Mouse (Mus musculus) ovary, postnatal 10 days (tissue): Measurements from ENCODE around the gene Adamts2.

Experiments
- DNase-seq: peaks from one replicate; pipeline ENCODE4 v3.0.0; 2022; ENCODE audit warnings: low spot score

Gene Adamts2

GRCm38 (mm10) chr11:50623806-50624205, 21.9 kb downstream of the Adamts2 start:
- no peak for DNase-seq

DNA sequence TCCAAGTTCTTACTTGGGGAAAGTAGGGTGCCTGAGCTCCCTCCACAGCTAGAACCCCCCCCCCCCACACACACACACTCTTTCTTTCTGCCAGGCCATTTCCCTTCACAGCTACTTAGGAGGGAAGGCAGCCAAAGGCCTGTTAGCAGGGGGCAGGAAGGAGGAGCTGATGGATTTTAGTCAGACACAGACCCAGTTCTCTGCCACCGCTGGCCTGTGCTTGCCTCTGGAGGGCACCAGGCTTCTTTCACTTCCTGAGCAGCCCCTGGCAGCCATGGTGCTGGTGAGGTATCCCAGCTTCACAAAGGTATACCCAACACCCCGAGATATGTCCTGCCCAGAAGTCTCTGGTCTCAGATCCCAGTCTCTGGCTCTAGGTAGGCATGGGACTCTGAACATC, 22.4 kb downstream of the Adamts2 start:
- DNase-seq: no peak

DNA sequence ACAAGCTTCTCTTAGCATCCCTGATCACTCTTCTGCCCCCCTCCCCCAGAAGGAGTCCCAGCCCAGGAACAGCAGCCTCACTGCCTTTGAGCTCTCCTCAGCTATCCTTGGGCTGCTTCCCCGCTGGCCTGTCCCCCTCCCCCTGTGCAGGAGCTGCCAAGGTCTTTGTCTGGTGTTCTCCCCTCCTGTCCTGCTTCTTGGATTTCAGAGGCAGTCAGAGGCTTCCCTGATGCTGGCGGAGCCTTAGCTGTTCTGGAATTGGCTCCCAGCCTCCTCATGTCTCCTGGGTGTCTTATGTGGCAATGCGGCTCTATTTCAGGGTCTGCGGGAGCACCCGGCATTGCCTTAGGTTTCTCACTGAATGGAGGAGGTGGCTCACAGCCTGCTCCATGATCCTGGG, 22.8 kb downstream of the Adamts2 start:
- DNase-seq: no peak

GRCm38 (mm10) chr11:50628915-50629314, 27.0 kb downstream of the Adamts2 start:
- no peak for DNase-seq

DNA sequence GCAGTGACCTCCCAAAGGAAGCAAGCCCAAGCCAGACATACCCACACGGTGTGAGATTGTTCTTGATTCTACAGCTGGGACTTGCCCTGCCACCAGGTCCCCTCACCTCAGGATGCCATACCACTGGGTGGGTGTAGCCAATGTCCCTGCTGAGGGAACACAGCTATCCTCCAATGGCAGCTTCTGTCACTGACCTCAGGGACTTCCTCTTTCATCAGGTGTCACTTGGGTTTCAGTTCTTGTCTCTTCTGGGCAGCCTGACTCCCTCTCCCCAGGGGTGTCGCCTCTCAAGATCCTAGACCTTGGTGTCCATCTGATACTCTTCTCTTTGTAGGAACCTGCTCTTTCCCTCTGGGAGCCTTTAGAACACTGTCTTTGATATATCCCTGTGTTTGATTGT, 28.6 kb downstream of the Adamts2 start:
- no peak for DNase-seq

- peak; percentile 21 for DNase-seq
Observed at GRCm38 (mm10) chr11:50632270-50632669, 30.4 kb downstream of the Adamts2 start.

- no peak for DNase-seq
Observed at GRCm38 (mm10) chr11:50635051-50635590, 33.2 kb downstream of the Adamts2 start.

GRCm38 (mm10) chr11:50637026-50637425, 35.1 kb downstream of the Adamts2 start:
- no peak for DNase-seq

- DNase-seq: no peak
Observed at GRCm38 (mm10) chr11:50638197-50638867, 36.4 kb downstream of the Adamts2 start.

DNA sequence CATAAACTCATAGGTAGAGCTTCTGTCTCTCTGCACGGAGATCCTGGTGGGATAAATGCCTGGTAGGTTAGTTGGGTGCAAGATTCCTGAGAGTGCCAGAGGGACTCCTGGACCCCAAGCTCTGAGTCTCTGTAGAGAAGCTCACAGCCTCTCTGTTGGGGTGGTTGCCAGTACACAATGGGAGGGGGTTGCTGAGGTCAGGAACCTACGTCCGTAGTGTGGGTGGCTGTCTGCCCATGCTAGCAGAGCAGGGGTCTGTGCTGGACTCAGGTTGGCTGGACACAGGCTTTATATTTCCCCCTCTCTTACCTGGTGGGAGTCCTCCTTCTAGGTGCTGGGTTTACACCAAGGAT, 37.0 kb downstream of the Adamts2 start:
- no peak for DNase-seq

DNA sequence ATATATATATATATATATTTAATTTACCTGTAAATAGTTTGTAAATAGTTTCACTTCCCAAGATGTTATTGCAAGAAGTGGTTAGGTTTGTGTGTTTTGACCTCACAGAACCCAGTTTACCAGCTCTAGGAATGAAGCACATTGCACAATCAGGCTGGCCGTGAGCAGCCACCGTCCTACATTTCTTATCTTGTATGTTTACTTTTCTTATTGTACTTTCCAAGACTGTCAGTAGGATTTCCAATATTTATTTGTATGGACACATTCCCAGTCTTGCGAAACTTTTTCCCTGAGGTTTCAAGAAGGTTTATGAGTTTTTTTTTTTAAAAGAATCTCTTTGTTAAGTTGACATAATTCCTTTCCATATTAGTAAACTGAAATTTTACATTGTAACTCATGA, 40.7 kb downstream of the Adamts2 start:
- DNase-seq: no peak

DNA sequence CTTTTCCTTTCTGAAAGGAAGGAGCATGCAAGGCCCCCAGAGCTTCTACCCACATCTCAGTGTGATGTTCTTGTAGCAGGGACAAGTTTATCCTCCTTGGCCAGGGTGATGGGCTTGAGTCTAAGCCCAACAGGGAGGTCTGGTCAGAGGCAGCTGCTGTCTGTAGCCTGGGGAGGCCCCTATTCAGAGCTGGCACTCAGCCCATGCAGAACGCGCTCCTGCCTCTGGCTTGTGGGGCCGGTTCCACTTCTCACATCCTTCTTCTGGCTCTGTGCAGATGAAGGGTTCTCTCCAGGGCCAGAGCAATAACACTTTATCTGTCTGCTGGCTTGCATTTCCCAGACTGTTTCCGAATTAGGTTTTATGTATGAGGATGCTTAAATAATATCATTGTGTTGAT, 44.3 kb downstream of the Adamts2 start:
- DNase-seq: peak; percentile 35

DNA sequence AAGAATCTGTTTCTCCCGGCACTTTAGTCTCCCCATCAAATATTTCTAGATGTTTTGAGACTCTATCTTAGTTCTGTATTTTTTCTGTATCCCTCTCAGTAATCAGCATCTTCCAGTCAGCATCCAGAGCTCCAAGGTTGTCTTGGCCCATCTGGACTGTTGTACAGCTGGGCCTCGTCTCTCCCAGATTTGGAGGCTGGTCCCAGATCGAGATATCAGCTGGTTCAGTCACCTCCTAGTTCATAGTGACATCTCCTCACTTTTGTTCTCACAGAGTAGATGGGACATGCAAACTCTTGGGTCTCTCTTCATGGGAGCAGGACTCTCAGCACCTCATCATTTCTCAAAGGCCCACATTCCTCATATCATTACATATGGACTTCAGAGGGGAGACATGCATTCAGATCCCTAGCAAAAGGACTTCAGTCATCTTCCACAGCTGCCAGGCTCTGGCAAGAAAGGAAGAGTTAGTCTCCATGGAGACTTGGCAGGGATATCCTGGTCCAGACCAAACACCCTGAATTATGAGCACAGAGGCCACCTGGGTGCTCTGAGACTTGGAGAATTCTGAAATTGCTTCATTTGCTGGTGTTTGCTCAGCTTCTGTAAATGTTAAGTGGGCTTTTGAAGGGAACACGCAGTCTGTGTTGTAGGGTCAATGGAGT, 46.4 kb downstream of the Adamts2 start:
- no peak for DNase-seq

GRCm38 (mm10) chr11:50650037-50650436, 48.2 kb downstream of the Adamts2 start:
- DNase-seq: no peak

GRCm38 (mm10) chr11:50653746-50654431, 52.0 kb downstream of the Adamts2 start:
- no peak for DNase-seq

DNA sequence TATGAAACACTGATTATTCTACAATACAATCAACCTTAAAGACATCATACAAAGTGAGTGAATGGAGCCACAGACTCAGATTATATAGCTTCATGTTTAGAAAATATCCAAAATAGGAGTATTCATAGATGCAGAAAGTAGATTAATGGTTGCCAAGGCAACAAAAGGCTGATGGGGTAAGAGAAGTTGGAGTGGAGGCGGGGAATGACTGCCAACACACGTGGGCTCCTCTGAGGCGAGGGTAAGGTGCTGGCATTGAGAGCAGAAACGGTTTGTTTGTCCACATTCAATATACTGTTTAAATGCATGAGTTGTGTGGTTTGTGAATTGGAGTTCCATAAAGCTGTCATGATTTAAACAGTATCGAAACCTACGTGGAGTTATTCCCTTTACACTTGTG, 56.9 kb downstream of the Adamts2 start:
- DNase-seq: no peak

GRCm38 (mm10) chr11:50662176-50662575, 60.3 kb downstream of the Adamts2 start:
- no peak for DNase-seq

DNA sequence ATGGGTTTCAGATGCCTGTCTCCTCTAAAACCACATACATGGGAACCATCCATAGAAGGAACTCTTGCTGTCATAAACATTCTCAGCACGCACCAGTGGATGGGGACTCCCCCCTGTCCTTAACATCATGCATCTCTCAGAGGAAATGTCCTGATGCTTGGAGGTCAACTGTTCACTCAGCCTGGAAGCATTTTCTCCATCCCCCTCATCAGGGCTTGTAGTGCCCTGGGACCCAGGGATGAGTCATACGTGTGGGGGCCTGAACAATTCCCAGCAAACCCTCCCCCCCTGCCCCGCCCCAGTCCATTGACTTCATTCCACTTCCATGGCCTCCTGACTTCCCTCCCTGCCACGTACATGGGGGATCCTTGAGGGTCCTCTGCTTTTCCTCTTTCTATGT, 62.9 kb downstream of the Adamts2 start:
- no peak for DNase-seq

GRCm38 (mm10) chr11:50669542-50670362, 67.9 kb downstream of the Adamts2 start:
- peak; percentile 49 for DNase-seq

DNA sequence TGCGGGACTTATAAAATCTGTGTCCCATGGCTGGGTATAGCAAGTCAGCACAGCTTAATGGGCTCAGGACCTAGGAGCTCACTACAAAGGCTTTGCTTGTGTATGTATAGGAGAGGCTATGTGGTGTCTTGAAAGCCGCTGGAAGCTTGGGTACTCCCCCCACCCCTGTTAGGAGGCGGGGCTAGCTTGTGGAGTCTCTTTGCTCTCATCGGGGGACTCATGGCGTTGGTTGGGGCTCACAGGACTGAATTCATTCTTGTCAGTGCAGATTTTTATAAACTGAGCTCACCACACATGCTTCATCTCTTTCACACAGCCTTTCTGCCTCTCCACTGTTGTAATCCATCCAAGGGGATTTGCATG, 68.5 kb downstream of the Adamts2 start:
- no peak for DNase-seq

DNA sequence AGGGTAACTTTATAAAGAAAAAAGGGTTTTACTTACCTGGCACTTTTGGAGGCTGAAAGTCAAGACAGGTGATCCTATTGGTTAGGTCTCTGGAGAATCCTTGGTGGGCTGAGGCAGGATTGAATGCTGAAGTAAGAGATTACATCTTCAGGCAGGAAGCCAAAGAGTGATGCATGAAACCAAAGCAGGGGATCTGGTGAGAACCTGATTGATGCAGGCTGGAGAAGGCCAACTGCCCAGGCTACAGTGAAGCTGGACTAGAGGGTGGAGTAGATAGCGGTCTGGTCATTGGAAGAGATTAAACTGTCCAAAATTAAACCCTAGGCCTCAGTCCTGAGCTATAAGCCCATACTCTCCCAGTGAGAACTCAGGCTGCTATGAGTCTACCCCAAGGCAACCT, 69.0 kb downstream of the Adamts2 start:
- no peak for DNase-seq

- no peak for DNase-seq
Observed at GRCm38 (mm10) chr11:50671376-50671775, 69.5 kb downstream of the Adamts2 start.
